Mouse (Mus musculus) forebrain, embryonic 13.5 days (tissue): Measurements from ENCODE around the gene Tkt. TPM values are rescaled to one million over a fixed set of nuclear protein-coding genes. Genes with fewer than 3 reads are reported as not detected.

ENCODE experiments used
- ATAC-seq: fragments of 200-750 bp; cut with Nextera tagmentation; 2 replicates; pipeline ENCODE4 v1.8.0; 2017
- H3K27ac ChIP-seq: fragments of 300-500 bp; sonication (generic); 2 replicates; pipeline ENCODE4 v1.5.1; 2015; ENCODE audit warnings: inconsistent platforms, mild to moderate bottlenecking, moderate library complexity
- H3K27me3 ChIP-seq: fragments of 300-500 bp; sonication (generic); 2 replicates; pipeline ENCODE4 v1.6.1; 2015; ENCODE audit warnings: mild to moderate bottlenecking, inconsistent platforms
- H3K36me3 ChIP-seq: fragments of 300-500 bp; sonication (generic); 2 replicates; pipeline ENCODE4 v1.6.1; 2015; ENCODE audit warnings: mild to moderate bottlenecking, inconsistent platforms; ENCODE audit not compliant: poor library complexity, severe bottlenecking
- H3K4me1 ChIP-seq: fragments of 300-500 bp; sonication (generic); 2 replicates; pipeline ENCODE4 v1.6.1; 2015; ENCODE audit warnings: inconsistent platforms
- H3K4me2 ChIP-seq: fragments of 300-500 bp; sonication (generic); 2 replicates; pipeline ENCODE4 v1.6.1; 2015; ENCODE audit warnings: inconsistent platforms, mild to moderate bottlenecking, moderate library complexity
- H3K4me3 ChIP-seq: fragments of 300-500 bp; sonication (generic); 2 replicates; pipeline ENCODE4 v1.5.1; 2015; ENCODE audit warnings: mild to moderate bottlenecking, inconsistent platforms
- H3K9ac ChIP-seq: fragments of 300-500 bp; sonication (generic); 2 replicates; pipeline ENCODE4 v1.6.1; 2015; ENCODE audit warnings: mild to moderate bottlenecking, inconsistent platforms
- H3K9me3 ChIP-seq: fragments of 300-500 bp; sonication (generic); replicated peaks from 2 replicates; pipeline ENCODE4 v1.6.1; 2016; ENCODE audit warnings: inconsistent platforms
- WGBS: fragments of 180-500 bp; shearing (Covaris S2); methylation state at CpG from one replicate; pipeline ENCODE4 v1.1.7; 2015; 5-methylcytosine and 5-hydroxymethylcytosine counted together
- microRNA-seq: library from miRNA; unstranded; fragments of <30 nt; microRNA quantifications from one replicate; pipeline ENCODE4, GENCODE M21; 2016
- polyA plus RNA-seq: library from polyadenylated mRNA; unstranded; fragments of >200 nt; fragmentation: Nextera tagmentation; extraction: Ambion mirVana; gene quantifications from 2 replicates; pipeline ENCODE4 v1.2.1, GENCODE M21; 2015

Gene Tkt
- polyA plus RNA-seq, 1 experiment from 2014 or later = 274 TPM

- no peak overlapping the region for H3K4me2 ChIP-seq
- H3K4me3 ChIP-seq = no peak overlapping the region
- 16% methylated on average over 7 of the region's 7 CpGs for WGBS
- H3K27ac ChIP-seq = no peak overlapping the region
- ATAC-seq = no peak
- H3K4me1 ChIP-seq = no peaks in the 10 kb centered on the region
- H3K36me3 ChIP-seq = no peaks in the 10 kb centered on the region
- H3K27me3 ChIP-seq = no peaks in the 10 kb centered on the region
- no peak overlapping the region for H3K9ac ChIP-seq
- no peaks in the 10 kb centered on the region for H3K9me3 ChIP-seq
These were observed 64.4 kb downstream of the Tkt start for GRCm38 (mm10) chr14:30612523-30612922.

- Histone ChIP-seq H3K36me3 (no peaks in the 10 kb centered on the region), H3K27me3 (no peaks in the 10 kb centered on the region), H3K27ac (no peak overlapping the region), H3K4me2 (no peak overlapping the region), H3K4me1 (no peaks in the 10 kb centered on the region), H3K9ac (no peak overlapping the region), H3K9me3 (no peaks in the 10 kb centered on the region), H3K4me3 (no peak overlapping the region)
- no peak for ATAC-seq
- 89% methylated on average over 2 of the region's 2 CpGs for WGBS
These were observed 65.0 kb downstream of the Tkt start for GRCm38 (mm10) chr14:30612962-30613715.

DNA sequence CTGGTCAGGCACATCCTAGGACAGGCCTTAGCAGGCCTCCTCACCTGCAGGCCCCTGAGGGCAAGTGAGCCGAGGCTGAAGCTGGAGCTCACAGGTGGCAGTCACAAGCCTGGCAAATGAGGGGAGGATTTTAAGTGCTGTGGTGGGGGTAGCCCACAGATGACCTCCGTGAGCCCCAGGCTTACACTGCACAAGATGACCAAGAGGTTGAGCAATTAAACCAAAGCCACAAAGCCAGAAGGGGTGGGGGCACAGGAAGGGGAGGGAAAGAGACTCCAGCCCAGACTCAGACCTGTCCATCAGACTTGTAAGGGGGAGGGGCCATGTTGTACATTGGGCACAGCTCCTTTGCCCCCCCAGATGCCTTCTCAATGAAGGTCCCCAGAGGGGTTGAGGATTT lies 68.6 kb downstream of the Tkt start:
- Histone ChIP-seq H3K36me3 (no peaks in the 10 kb centered on the region), H3K27me3 (no peaks in the 10 kb centered on the region), H3K9me3 (no peaks in the 10 kb centered on the region), H3K27ac (no peak overlapping the region), H3K4me3 (no peak overlapping the region), H3K9ac (no peak overlapping the region), H3K4me1 (no peaks in the 10 kb centered on the region), H3K4me2 (no peak overlapping the region)
- ATAC-seq = no peak
- WGBS = 77% methylated on average over 2 of the region's 2 CpGs

DNA sequence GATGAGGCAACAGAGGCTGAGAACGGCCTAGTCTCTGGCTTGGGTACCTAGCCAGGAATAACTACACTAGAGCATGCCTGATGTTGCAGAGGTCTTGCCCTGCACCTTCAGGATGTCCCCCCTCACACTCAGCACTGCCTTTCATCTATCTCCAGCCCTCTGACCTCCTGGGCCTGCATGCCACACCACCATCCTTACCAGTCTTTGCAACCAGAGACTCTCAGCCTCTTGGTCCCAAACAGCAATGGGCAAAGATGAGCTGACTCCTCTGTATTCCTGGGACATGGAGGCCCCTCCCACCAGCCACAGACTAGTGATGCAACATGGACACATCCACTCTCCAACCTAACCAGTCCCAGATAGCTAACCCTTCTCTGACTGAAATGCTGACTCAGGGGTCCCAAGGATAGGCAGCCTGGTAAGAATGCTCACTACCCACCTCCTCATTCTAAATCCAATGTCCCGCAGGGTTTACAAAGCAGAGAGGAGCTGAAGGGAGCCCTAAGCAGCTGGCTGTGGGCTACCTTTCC lies 70.7 kb downstream of the Tkt start:
- H3K9ac ChIP-seq = no peak overlapping the region; the same call in 1 of the 2 replicates
- H3K27me3 ChIP-seq = no peaks in the 10 kb centered on the region
- no peaks in the 10 kb centered on the region for H3K36me3 ChIP-seq
- no peaks in the 10 kb centered on the region for H3K4me1 ChIP-seq
- H3K27ac ChIP-seq = no peak overlapping the region
- H3K9me3 ChIP-seq = no peaks in the 10 kb centered on the region
- H3K4me3 ChIP-seq = no peak overlapping the region
- ATAC-seq = no peak
- WGBS = 85% methylated on average over 2 of the region's 2 CpGs
- no peak overlapping the region for H3K4me2 ChIP-seq

- 79% methylated on average over 7 of the region's 7 CpGs for WGBS
- Histone ChIP-seq H3K4me2 (no peak overlapping the region), H3K4me1 (peaks cover 6% of the 10 kb centered on the region)
These were observed 71.9 kb downstream of the Tkt start for GRCm38 (mm10) chr14:30619982-30620578.

DNA sequence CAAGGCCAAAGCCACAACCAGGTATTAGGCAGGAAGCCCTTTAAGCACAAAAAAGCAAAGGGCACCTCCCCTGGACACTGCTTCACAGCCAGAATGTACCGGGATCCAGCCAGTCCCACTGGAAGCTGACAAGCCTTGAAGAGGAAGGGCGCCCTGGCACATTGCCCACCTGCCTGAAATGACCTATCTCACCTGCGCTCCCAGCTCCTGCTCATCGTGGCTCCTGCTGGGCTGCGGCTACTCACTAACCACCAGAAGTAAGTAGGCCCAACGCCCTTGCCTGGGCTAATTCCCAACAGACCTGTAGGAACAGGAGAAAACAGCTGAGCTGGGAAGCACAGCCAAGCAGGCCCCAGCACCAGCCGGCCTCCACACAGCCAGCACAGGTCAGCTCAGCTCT lies 74.0 kb downstream of the Tkt start:
- ATAC-seq = no peak
- Histone ChIP-seq H3K4me2 (no peak overlapping the region), H3K36me3 (no peaks in the 10 kb centered on the region), H3K4me3 (no peak overlapping the region), H3K9ac (no peak overlapping the region), H3K27me3 (peaks cover 7% of the 10 kb centered on the region; the same call in 1 of the 2 replicates), H3K27ac (no peak overlapping the region), H3K4me1 (peaks cover 24% of the 10 kb centered on the region), H3K9me3 (no peaks in the 10 kb centered on the region)
- 86% methylated on average over 7 of the region's 7 CpGs for WGBS

More at GRCm38 (mm10) chr14:30619982-30620578, 71.9 kb downstream of the Tkt start:
- no peak for ATAC-seq
- Histone ChIP-seq H3K27ac (no peak overlapping the region), H3K27me3 (peaks cover 3% of the 10 kb centered on the region; the same call in 1 of the 2 replicates), H3K4me3 (no peak overlapping the region), H3K9ac (no peak overlapping the region), H3K9me3 (no peaks in the 10 kb centered on the region), H3K36me3 (no peaks in the 10 kb centered on the region)

DNA sequence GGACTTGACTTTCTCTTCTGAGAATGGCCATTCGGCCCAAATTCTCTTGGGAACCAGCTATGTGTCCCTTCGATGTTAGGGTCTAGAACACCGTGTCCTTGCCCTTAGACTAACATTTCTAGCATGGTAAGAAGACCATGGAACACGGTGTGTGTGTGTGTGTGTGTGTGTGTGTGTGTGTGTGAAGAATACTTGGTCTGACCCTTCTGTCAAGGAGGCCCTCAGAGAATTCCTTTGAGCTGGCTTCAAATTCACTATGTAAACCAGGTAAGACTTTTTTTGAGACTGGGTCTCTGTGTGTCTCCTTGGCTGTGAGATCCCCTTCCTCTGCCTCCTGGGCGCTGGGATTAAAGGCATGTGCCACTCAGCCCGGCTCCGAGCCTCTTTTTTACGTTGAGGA lies 74.4 kb downstream of the Tkt start:
- 91% methylated on average over 8 of the region's 8 CpGs for WGBS
- Histone ChIP-seq H3K27ac (no peak overlapping the region), H3K9me3 (no peaks in the 10 kb centered on the region), H3K36me3 (no peaks in the 10 kb centered on the region), H3K27me3 (peaks cover 7% of the 10 kb centered on the region; the same call in 1 of the 2 replicates), H3K4me3 (no peak overlapping the region), H3K4me1 (peaks cover 24% of the 10 kb centered on the region), H3K4me2 (no peak overlapping the region), H3K9ac (no peak overlapping the region)
- ATAC-seq = no peak

Small RNA genes lying within 50 kb of the gene (microRNA-seq; reads per million reads assigned to microRNA genes)
- gene Mir3076 = 3.8 reads per million, percentile 9 among the genes with 10 or more reads in this experiment

Other genes with a start within 250 kb of the Tkt start
- 21.6 and 22.5 TPM in 2 replicates for gene Dcp1a, start 68.8 kb upstream of the Tkt start, polyA plus RNA-seq
- 4.4 and 4.5 TPM in 2 replicates for gene Cacna1d, start 56.9 kb upstream of the Tkt start, polyA plus RNA-seq
- gene Prkcd, start 77.9 kb downstream of the Tkt start, polyA plus RNA-seq = 21.4 and 21.9 TPM in 2 replicates
- 8.8 and 9.3 TPM in 2 replicates for gene Rft1, start 106.0 kb downstream of the Tkt start, polyA plus RNA-seq
- gene Sfmbt1, start 166.5 kb downstream of the Tkt start, polyA plus RNA-seq = 23.5 and 25.8 TPM in 2 replicates